Mouse (Mus musculus): Measurements from ENCODE around the gene Egflam.

GRCm38 (mm10) chr15:7160321-7160720, 237.9 kb downstream of the Egflam start:
- no peak for TF ChIP-seq CHD2 (IDR thresholded peaks at IDR 0.05; ENCODE audit: low read depth, low read length)
- TF ChIP-seq ZC3H11A (IDR thresholded peaks at IDR 0.05; ENCODE audit: borderline replicate concordance, low read depth, low read length), result no peak
- TF ChIP-seq HCFC1 (IDR thresholded peaks at IDR 0.05; ENCODE audit: borderline replicate concordance, insufficient read depth, low read length), result no peak
- no peak for TF ChIP-seq ZNF384 (IDR thresholded peaks at IDR 0.05; ENCODE audit: low read depth, low read length)
- no peak for TF ChIP-seq MAFK (IDR thresholded peaks at IDR 0.05; ENCODE audit: insufficient read depth, low read depth, low read length)

Data from ES-E14 (cell line).